Mouse (Mus musculus): ENCODE results near the gene Aplp2. TPM values are rescaled to one million over a fixed set of nuclear protein-coding genes. Genes with fewer than 3 reads are reported as not detected.

Gene Aplp2
- polyA plus RNA-seq, 1 experiment = 47.3 TPM

DNA sequence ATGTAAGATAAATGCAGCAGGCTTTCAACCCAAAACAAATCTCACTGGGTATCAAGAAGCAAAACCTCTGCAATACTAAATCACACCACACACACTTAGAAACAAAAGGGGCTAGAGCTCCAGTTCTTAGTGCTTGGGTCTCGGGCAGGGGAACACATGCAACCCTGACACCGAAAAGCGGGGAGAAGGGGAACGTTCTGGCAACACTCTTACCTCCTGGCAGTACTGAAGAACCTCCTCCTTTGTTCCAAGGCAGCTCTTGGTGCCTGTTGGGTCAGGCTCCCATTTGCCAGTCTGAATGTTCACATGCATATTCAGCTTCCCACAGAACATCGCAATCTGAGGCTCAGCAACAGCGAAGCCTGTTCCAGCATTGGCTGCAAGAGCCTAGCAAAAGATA lies 33.9 kb downstream of the Aplp2 start:
- Histone ChIP-seq H3K79me3 (ENCODE audit: low read depth) (no peaks in the 10 kb centered on the region), H3K79me2 (ENCODE audit: control insufficient read depth, insufficient read depth) (no peaks in the 10 kb centered on the region), H3ac (ENCODE audit: control insufficient read depth, insufficient read length, low read depth) (no peak overlapping the region), H3K36me3 (ENCODE audit: control insufficient read depth, insufficient read depth) (peaks cover 3% of the 10 kb centered on the region), H3K4me3 (ENCODE audit: insufficient read depth, poor library complexity, severe bottlenecking) (no peak overlapping the region), H3K27me3 (ENCODE audit: control insufficient read depth, insufficient read depth, insufficient read length) (no peaks in the 10 kb centered on the region)
- TF ChIP-seq CTCF (IDR thresholded peaks at IDR 0.05; ENCODE audit: control insufficient read depth, insufficient read depth, insufficient read length) (no peak), MYOD1 (IDR thresholded peaks at IDR 0.05; ENCODE audit: control insufficient read depth, insufficient read length, low read depth) (no peak), FOSL1 (IDR thresholded peaks at IDR 0.05; ENCODE audit: insufficient read depth, low read length, poor library complexity, severe bottlenecking) (no peak), MAX (IDR thresholded peaks at IDR 0.05) (no peak), MYOG (IDR thresholded peaks at IDR 0.05; ENCODE audit: control insufficient read depth, extremely low read depth, insufficient read length) (no peak), USF1 (IDR thresholded peaks at IDR 0.05; ENCODE audit: low read depth) (no peak), CEBPB (IDR thresholded peaks at IDR 0.05; ENCODE audit: low read depth) (no peak)

DNA sequence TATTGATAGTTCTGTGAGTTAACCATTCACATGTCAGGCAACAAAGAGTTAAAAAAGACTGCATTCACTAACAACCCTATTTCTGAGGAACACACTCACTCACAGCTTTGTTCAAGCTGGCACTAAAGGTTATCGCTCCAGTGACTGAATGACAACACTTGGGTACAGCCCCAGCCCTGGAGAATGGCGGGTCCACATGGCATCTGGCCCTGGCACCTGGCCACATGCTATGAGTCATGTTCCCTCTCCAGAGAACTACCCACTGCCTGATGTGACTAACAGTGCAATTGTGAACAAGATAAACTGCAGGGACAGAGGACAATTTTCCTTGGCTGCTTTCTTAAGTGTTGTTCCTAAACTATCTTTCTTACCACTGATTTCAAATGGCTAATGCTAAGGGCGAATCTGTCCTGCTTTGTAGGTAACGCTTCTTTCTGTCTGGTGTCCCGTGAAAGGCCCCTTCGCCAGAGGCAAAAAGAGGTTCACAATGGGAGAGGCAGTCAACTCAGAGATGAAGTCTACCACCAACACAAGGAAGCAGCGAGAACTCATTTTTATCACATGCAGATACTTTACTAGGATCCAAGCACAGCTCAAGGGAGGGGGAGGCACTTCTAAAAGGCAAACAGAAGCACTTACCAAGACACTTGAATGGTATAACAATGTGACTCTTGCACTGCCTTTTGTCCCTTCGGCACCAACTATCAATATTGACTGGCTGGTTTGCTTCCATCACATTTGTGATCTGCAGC lies 35.1 kb downstream of the Aplp2 start:
- no peaks in the 10 kb centered on the region for H3K79me2 ChIP-seq (ENCODE audit: control insufficient read depth, insufficient read depth)
- TF ChIP-seq MYOG (IDR thresholded peaks at IDR 0.05; ENCODE audit: control insufficient read depth, extremely low read depth, insufficient read length) = no peak
- TF ChIP-seq MAX (IDR thresholded peaks at IDR 0.05) = peak; percentile 78
- TF ChIP-seq MYOD1 (IDR thresholded peaks at IDR 0.05; ENCODE audit: control insufficient read depth, insufficient read length, low read depth) = no peak
- no peak for TF ChIP-seq CTCF (IDR thresholded peaks at IDR 0.05; ENCODE audit: control insufficient read depth, insufficient read depth, insufficient read length)
- TF ChIP-seq CEBPB (IDR thresholded peaks at IDR 0.05; ENCODE audit: low read depth) = no peak
- peak; percentile 20 for TF ChIP-seq FOSL1 (IDR thresholded peaks at IDR 0.05; ENCODE audit: insufficient read depth, low read length, poor library complexity, severe bottlenecking)
- TF ChIP-seq USF1 (IDR thresholded peaks at IDR 0.05; ENCODE audit: low read depth) = no peak
- no peak overlapping the region for H3ac ChIP-seq (ENCODE audit: control insufficient read depth, insufficient read length, low read depth)
- no peaks in the 10 kb centered on the region for H3K27me3 ChIP-seq (ENCODE audit: control insufficient read depth, insufficient read depth, insufficient read length)
- no peak overlapping the region for H3K4me3 ChIP-seq (ENCODE audit: insufficient read depth, poor library complexity, severe bottlenecking)
- peaks cover 3% of the 10 kb centered on the region for H3K36me3 ChIP-seq (ENCODE audit: control insufficient read depth, insufficient read depth)
- H3K79me3 ChIP-seq (ENCODE audit: low read depth) = no peaks in the 10 kb centered on the region

DNA sequence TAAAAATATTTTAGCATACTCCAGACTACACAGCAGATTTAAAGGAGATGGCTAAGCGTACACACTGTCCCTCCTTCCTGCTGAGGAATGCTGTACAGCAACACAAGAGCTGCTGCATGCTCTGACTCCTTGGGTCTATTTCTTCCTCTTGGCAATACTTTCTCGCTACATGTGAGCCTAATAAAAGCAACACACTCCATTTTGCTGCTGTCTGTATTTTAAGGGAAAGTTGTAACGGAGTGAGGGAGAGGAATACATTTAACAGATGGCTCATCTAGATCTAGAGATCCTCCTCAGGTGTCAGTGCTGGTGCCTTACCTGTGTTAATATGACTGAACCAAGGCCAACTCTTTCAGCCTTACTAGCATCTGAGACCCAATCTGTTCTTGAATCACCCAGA lies 35.6 kb downstream of the Aplp2 start:
- no peaks in the 10 kb centered on the region for H3K27me3 ChIP-seq (ENCODE audit: control insufficient read depth, insufficient read depth, insufficient read length)
- H3ac ChIP-seq (ENCODE audit: control insufficient read depth, insufficient read length, low read depth) = no peak overlapping the region
- no peak overlapping the region for H3K4me3 ChIP-seq (ENCODE audit: insufficient read depth, poor library complexity, severe bottlenecking)
- H3K36me3 ChIP-seq (ENCODE audit: control insufficient read depth, insufficient read depth) = peaks cover 3% of the 10 kb centered on the region
- H3K79me3 ChIP-seq (ENCODE audit: low read depth) = no peaks in the 10 kb centered on the region
- H3K79me2 ChIP-seq (ENCODE audit: control insufficient read depth, insufficient read depth) = no peaks in the 10 kb centered on the region
- TF ChIP-seq FOSL1 (IDR thresholded peaks at IDR 0.05; ENCODE audit: insufficient read depth, low read length, poor library complexity, severe bottlenecking) (no peak), MAX (IDR thresholded peaks at IDR 0.05) (no peak), USF1 (IDR thresholded peaks at IDR 0.05; ENCODE audit: low read depth) (no peak), MYOD1 (IDR thresholded peaks at IDR 0.05; ENCODE audit: control insufficient read depth, insufficient read length, low read depth) (no peak), MYOG (IDR thresholded peaks at IDR 0.05; ENCODE audit: control insufficient read depth, extremely low read depth, insufficient read length) (no peak), CTCF (IDR thresholded peaks at IDR 0.05; ENCODE audit: control insufficient read depth, insufficient read depth, insufficient read length) (no peak), CEBPB (IDR thresholded peaks at IDR 0.05; ENCODE audit: low read depth) (no peak)

DNA sequence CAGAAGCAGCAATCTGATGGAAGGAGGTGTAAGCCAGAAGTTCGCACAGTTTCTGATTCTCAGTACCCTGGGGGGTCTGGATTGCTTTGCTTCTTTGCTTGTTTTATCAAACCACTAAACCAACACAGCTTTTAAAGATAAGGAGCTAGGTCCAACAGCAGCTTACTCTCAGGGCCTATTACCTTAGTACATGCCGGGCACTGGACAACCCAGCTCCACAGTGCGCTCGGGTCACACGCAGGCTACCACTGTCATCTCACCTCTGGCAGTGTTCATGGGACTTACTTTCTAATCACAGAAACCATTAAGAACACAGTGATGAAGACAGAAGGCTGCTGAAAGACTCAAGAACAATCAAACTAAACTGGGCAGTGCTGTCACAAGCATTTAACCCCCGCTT lies 36.3 kb downstream of the Aplp2 start:
- Histone ChIP-seq H3K4me3 (ENCODE audit: insufficient read depth, poor library complexity, severe bottlenecking) (no peak overlapping the region), H3K36me3 (ENCODE audit: control insufficient read depth, insufficient read depth) (peaks cover 3% of the 10 kb centered on the region), H3K79me2 (ENCODE audit: control insufficient read depth, insufficient read depth) (no peaks in the 10 kb centered on the region), H3ac (ENCODE audit: control insufficient read depth, insufficient read length, low read depth) (no peak overlapping the region), H3K79me3 (ENCODE audit: low read depth) (no peaks in the 10 kb centered on the region), H3K27me3 (ENCODE audit: control insufficient read depth, insufficient read depth, insufficient read length) (no peaks in the 10 kb centered on the region)
- TF ChIP-seq FOSL1 (IDR thresholded peaks at IDR 0.05; ENCODE audit: insufficient read depth, low read length, poor library complexity, severe bottlenecking) (no peak), CTCF (IDR thresholded peaks at IDR 0.05; ENCODE audit: control insufficient read depth, insufficient read depth, insufficient read length) (no peak), CEBPB (IDR thresholded peaks at IDR 0.05; ENCODE audit: low read depth) (no peak), MYOD1 (IDR thresholded peaks at IDR 0.05; ENCODE audit: control insufficient read depth, insufficient read length, low read depth) (no peak), MAX (IDR thresholded peaks at IDR 0.05) (no peak), MYOG (IDR thresholded peaks at IDR 0.05; ENCODE audit: control insufficient read depth, extremely low read depth, insufficient read length) (no peak), USF1 (IDR thresholded peaks at IDR 0.05; ENCODE audit: low read depth) (no peak)

DNA sequence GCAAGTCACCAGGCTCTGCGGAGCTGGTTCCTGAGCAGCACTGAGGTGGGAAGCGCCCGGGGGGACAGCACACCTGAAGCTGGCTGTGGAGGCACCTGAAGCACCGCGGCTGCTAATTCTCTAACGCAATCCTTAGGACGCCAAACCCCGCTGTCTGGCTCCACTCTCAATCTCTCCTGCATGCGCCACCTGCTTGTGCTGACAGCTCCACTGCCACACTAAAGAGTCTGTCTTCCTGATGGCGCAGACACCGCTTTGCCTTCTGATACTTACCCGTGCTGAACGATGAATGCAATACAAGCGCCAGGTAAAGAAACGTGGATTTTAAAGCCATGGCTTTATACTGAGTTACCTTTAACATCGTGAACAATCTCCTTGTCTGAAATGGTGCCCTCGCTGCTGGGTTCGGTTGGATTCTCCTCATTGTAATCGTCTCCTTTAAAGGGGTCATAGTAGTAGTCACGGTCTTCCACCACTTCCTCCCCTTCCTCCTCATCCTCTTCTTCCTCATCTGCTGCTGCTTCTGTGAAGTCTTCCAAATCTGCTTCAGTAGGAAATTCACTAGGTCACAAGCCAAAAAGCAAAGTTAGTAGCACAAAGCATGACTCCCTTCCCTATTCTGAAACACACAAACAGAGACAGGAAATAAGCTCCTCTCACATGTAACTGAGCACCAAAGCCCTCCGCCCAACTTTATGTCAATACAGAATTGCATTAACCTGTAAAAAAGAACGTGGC lies 43.1 kb downstream of the Aplp2 start:
- no peak overlapping the region for H3ac ChIP-seq (ENCODE audit: control insufficient read depth, insufficient read length, low read depth)
- TF ChIP-seq USF1 (IDR thresholded peaks at IDR 0.05; ENCODE audit: low read depth) = no peak
- TF ChIP-seq MAX (IDR thresholded peaks at IDR 0.05) = no peak
- no peak for TF ChIP-seq CEBPB (IDR thresholded peaks at IDR 0.05; ENCODE audit: low read depth)
- TF ChIP-seq CTCF (IDR thresholded peaks at IDR 0.05; ENCODE audit: control insufficient read depth, insufficient read depth, insufficient read length) = no peak
- TF ChIP-seq MYOG (IDR thresholded peaks at IDR 0.05; ENCODE audit: control insufficient read depth, extremely low read depth, insufficient read length) = no peak
- TF ChIP-seq MYOD1 (IDR thresholded peaks at IDR 0.05; ENCODE audit: control insufficient read depth, insufficient read length, low read depth) = no peak
- no peak for TF ChIP-seq FOSL1 (IDR thresholded peaks at IDR 0.05; ENCODE audit: insufficient read depth, low read length, poor library complexity, severe bottlenecking)
- H3K27me3 ChIP-seq (ENCODE audit: control insufficient read depth, insufficient read depth, insufficient read length) = no peaks in the 10 kb centered on the region
- no peak overlapping the region for H3K4me3 ChIP-seq (ENCODE audit: insufficient read depth, poor library complexity, severe bottlenecking)
- no peaks in the 10 kb centered on the region for H3K79me3 ChIP-seq (ENCODE audit: low read depth)
- H3K36me3 ChIP-seq (ENCODE audit: control insufficient read depth, insufficient read depth) = peaks cover 8% of the 10 kb centered on the region
- no peaks in the 10 kb centered on the region for H3K79me2 ChIP-seq (ENCODE audit: control insufficient read depth, insufficient read depth)

All from C2C12 (cell line).